Mouse (Mus musculus): ENCODE measurements around the gene Tmem200a. TPM values are rescaled to one million over a fixed set of nuclear protein-coding genes. Genes with fewer than 3 reads are reported as not detected.

Tmem200a gene
- polyA plus RNA-seq, 1 experiment from 2014 or later: 24.7 TPM

Other genes starting within 250 kb of the Tmem200a start
- gene Gm9767, start 797 bp downstream of the Tmem200a start, polyA plus RNA-seq (2015; fragmentation: Nextera tagmentation; extraction: Ambion mirVana): 0.51 and 0.75 TPM in 2 replicates
- gene Samd3, start 150.7 kb upstream of the Tmem200a start, polyA plus RNA-seq (2015; fragmentation: Nextera tagmentation; extraction: Ambion mirVana): not detected in 2 replicates

Data from stomach, embryonic 15.5 days (tissue).